Mouse (Mus musculus) stomach, postnatal 0 days (tissue): ENCODE results near the gene Ndufs8.

ENCODE experiments used
- CTCF ChIP-seq: IDR thresholded peaks from 2 replicates; pipeline ENCODE4 v1.5.1; 2016; ENCODE audit warnings: antibody characterized with exemption, low read depth, mild to moderate bottlenecking, moderate library complexity
- EP300 ChIP-seq: optimal IDR thresholded peaks from 2 replicates; pipeline ENCODE3; 2016; ENCODE audit warnings: antibody characterized with exemption

GRCm38 (mm10) chr19:3889096-3889495 is 23.5 kb downstream of the Ndufs8 start:
- TF ChIP-seq CTCF: no peak
- TF ChIP-seq EP300: no peak
